Mouse (Mus musculus): ENCODE results near the gene Spata16.

- TF ChIP-seq CHD2 (IDR thresholded peaks at IDR 0.05; ENCODE audit: low read depth, low read length) (no peak), ZNF384 (IDR thresholded peaks at IDR 0.05; ENCODE audit: low read depth, low read length) (no peak)
These were observed 176.9 kb downstream of the Spata16 start for GRCm38 (mm10) chr3:26814307-26814706.
